In the genomic region with DNA sequence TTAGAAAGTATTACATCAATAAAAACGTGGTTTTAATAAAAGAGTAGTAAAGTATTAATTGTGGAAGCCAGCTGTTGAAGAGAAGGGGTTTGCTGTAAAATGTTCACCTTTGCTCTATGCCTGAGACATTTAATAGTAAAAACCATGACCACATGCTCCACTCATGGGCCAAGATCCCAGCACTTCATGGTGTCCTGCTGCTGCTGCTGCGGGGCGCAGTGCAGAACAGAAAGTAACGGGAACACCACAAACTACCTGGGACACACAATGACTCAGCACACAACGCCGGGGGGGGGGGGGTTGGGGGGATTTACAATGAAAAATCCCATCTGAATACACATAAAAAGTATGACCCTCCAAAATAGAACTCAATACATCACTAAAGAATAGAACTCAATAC, we compare ENCODE assay signal across 20 mouse cellular contexts.
"Had no signal": no experiment of that assay in that cellular context is flagged by ENCODE, and none has a peak within 500 bp of the region (broad histone marks: within the 10 kb centered on the region; RNA-seq: fewer than 3 reads in every experiment).

No protein-coding gene starts in this region.

- ATAC-seq: hindbrain, embryonic 16.5 days; inflammation-experienced regulatory T-cells, adult 6 months; intestine, embryonic 15.5 days; intestine, postnatal 0 days had no signal

- H3K9ac ChIP-seq: heart, embryonic 13.5 days; heart, embryonic 15.5 days; hindbrain, embryonic 12.5 days; hindbrain, embryonic 14.5 days; intestine, embryonic 15.5 days; liver, embryonic 13.5 days; liver, embryonic 15.5 days had no signal

- H3K27ac ChIP-seq: hindbrain, embryonic 12.5 days; hindbrain, embryonic 14.5 days; intestine, embryonic 15.5 days; liver, embryonic 15.5 days had no signal

- H3K4me3 ChIP-seq: heart, embryonic 13.5 days; heart, embryonic 15.5 days; hindbrain, embryonic 12.5 days; intestine, embryonic 15.5 days; left cerebral cortex, adult 2 months; liver, embryonic 13.5 days; liver, embryonic 15.5 days had no signal

- H3K9me3 ChIP-seq: heart, embryonic 13.5 days; heart, embryonic 15.5 days; hindbrain, embryonic 12.5 days; intestine, embryonic 15.5 days; liver, embryonic 13.5 days; liver, embryonic 15.5 days had no signal

- DNase-seq: kidney, adult 18-20 months; kidney, adult 8-10 months; kidney, postnatal 10 days; kidney, postnatal 25 days; kidney, postnatal 4 days; layer of hippocampus, adult 9-11 months; liver; liver, embryonic 13.5 days had no signal

- H3K36me3 ChIP-seq: heart, embryonic 13.5 days; heart, embryonic 15.5 days; hindbrain, embryonic 12.5 days; intestine, embryonic 15.5 days; liver, embryonic 15.5 days had no signal

- H3K4me2 ChIP-seq: heart, embryonic 11.5 days; heart, embryonic 13.5 days; heart, embryonic 15.5 days; hindbrain, embryonic 12.5 days; hindbrain, embryonic 14.5 days; intestine, embryonic 15.5 days; liver, embryonic 11.5 days; liver, embryonic 13.5 days; liver, embryonic 15.5 days had no signal

- H3K27me3 ChIP-seq: heart, embryonic 13.5 days; heart, embryonic 15.5 days; hindbrain, embryonic 12.5 days; intestine, embryonic 15.5 days; liver, embryonic 13.5 days; liver, embryonic 15.5 days had no signal
